Mouse (Mus musculus): ENCODE measurements around the gene Ralgapb.
A peak's percentile ranks its signal among the peaks of the same experiment; 100 is the strongest.

The Ralgapb gene

GRCm38 (mm10) chr2:158408997-158409594 lies 552 bp upstream of the Ralgapb start:
- DNase-seq = no peak

- peak; percentile 17 to 23 for DNase-seq
Observed at GRCm38 (mm10) chr2:158410022-158411014, 670 bp downstream of the Ralgapb start.

- DNase-seq = no peak
Observed at GRCm38 (mm10) chr2:158413240-158413639, 3.6 kb downstream of the Ralgapb start.

- no peak for DNase-seq
Observed at GRCm38 (mm10) chr2:158415826-158416225, 6.2 kb downstream of the Ralgapb start.

GRCm38 (mm10) chr2:158418663-158419062 lies 9.0 kb downstream of the Ralgapb start:
- DNase-seq = no peak

GRCm38 (mm10) chr2:158445814-158446213 lies 36.2 kb downstream of the Ralgapb start:
- DNase-seq = no peak

- DNase-seq = no peak
Observed at GRCm38 (mm10) chr2:158449845-158450244, 40.2 kb downstream of the Ralgapb start.

GRCm38 (mm10) chr2:158456451-158456850 lies 46.8 kb downstream of the Ralgapb start:
- DNase-seq = no peak

GRCm38 (mm10) chr2:158457610-158458009 lies 48.0 kb downstream of the Ralgapb start:
- no peak for DNase-seq

- DNase-seq = no peak
Observed at GRCm38 (mm10) chr2:158462450-158462849, 52.8 kb downstream of the Ralgapb start.

- no peak for DNase-seq
Observed at GRCm38 (mm10) chr2:158474159-158474558, 64.5 kb downstream of the Ralgapb start.

GRCm38 (mm10) chr2:158477640-158478039 lies 68.0 kb downstream of the Ralgapb start:
- no peak for DNase-seq

- no peak for DNase-seq
Observed at GRCm38 (mm10) chr2:158498457-158498856, 88.8 kb downstream of the Ralgapb start.

GRCm38 (mm10) chr2:158501836-158502812 lies 92.5 kb downstream of the Ralgapb start, which contains the start of gene Adig:
TSS of gene Adig (plus strand) at chr2:158502612.
- no peak for DNase-seq

- DNase-seq = no peak
Observed at GRCm38 (mm10) chr2:158503226-158503625, 93.6 kb downstream of the Ralgapb start.

- no peak for DNase-seq
Observed at GRCm38 (mm10) chr2:158503671-158504070, 94.0 kb downstream of the Ralgapb start.

- DNase-seq = no peak
Observed at GRCm38 (mm10) chr2:158506475-158506874, 96.8 kb downstream of the Ralgapb start.

GRCm38 (mm10) chr2:158507046-158507445 lies 97.4 kb downstream of the Ralgapb start:
- no peak for DNase-seq

GRCm38 (mm10) chr2:158510665-158511064 lies 101.0 kb downstream of the Ralgapb start:
- peak; percentile 54 to 66 for DNase-seq

- no peak for DNase-seq
Observed at GRCm38 (mm10) chr2:158512528-158512927, 102.9 kb downstream of the Ralgapb start, which contains the start of gene Arhgap40. TSS of gene Arhgap40 (plus strand) at chr2:158512796.

GRCm38 (mm10) chr2:158513821-158514336 lies 104.2 kb downstream of the Ralgapb start:
- no peak for DNase-seq

- DNase-seq = no peak
Observed at GRCm38 (mm10) chr2:158518583-158518982, 108.9 kb downstream of the Ralgapb start.
